Mouse (Mus musculus) liver, embryonic 13.5 days (tissue): ENCODE data around the gene Kctd15. TPM values are rescaled to one million over a fixed set of nuclear protein-coding genes. Genes with fewer than 3 reads are reported as not detected.

Experiments used
- ATAC-seq: fragments of 200-750 bp; cut with Nextera tagmentation; 2 replicates; pipeline ENCODE4 v1.8.0; 2017; ENCODE audit warnings: low read depth, mild to moderate bottlenecking, moderate number of reproducible peaks, moderate library complexity
- DNase-seq: peaks from one replicate; pipeline ENCODE4 v3.0.0; 2022
- H3K27ac ChIP-seq: fragments of 300-500 bp; sonication (generic); 2 replicates; pipeline ENCODE4 v1.5.1; 2015; ENCODE audit warnings: moderate library complexity, mild to moderate bottlenecking, inconsistent platforms
- H3K27me3 ChIP-seq: fragments of 300-500 bp; sonication (generic); 2 replicates; pipeline ENCODE4 v1.6.1; 2015; ENCODE audit warnings: mild to moderate bottlenecking, inconsistent platforms
- H3K36me3 ChIP-seq: fragments of 300-500 bp; sonication (generic); 2 replicates; pipeline ENCODE4 v1.6.1; 2015; ENCODE audit warnings: mild to moderate bottlenecking, inconsistent platforms
- H3K4me1 ChIP-seq: fragments of 300-500 bp; sonication (generic); replicated peaks from 2 replicates; pipeline ENCODE4 v1.6.1; 2015; ENCODE audit warnings: inconsistent platforms
- H3K4me2 ChIP-seq: fragments of 300-500 bp; sonication (generic); 2 replicates; pipeline ENCODE4 v1.6.1; 2015; ENCODE audit warnings: inconsistent platforms, mild to moderate bottlenecking, moderate library complexity
- H3K4me3 ChIP-seq: fragments of 300-500 bp; sonication (generic); replicated peaks from 2 replicates; pipeline ENCODE4 v1.5.1; 2015; ENCODE audit warnings: mild to moderate bottlenecking, inconsistent platforms
- H3K9ac ChIP-seq: fragments of 300-500 bp; sonication (generic); 2 replicates; pipeline ENCODE4 v1.6.1; 2015; ENCODE audit warnings: mild to moderate bottlenecking, inconsistent platforms
- H3K9me3 ChIP-seq: fragments of 300-500 bp; sonication (generic); replicated peaks from 2 replicates; pipeline ENCODE4 v1.6.1; 2016; ENCODE audit warnings: inconsistent platforms
- WGBS: fragments of 180-500 bp; shearing (Covaris S2); methylation state at CpG from one replicate; pipeline ENCODE4 v1.1.7; 2015; ENCODE audit not compliant: insufficient replicate concordance; 5-methylcytosine and 5-hydroxymethylcytosine counted together
- polyA plus RNA-seq: library from polyadenylated mRNA; unstranded; fragments of >200 nt; fragmentation: Nextera tagmentation; extraction: Ambion mirVana; gene quantifications from 2 replicates; pipeline ENCODE4 v1.2.1, GENCODE M21; 2015

Gene Kctd15
- polyA plus RNA-seq, 1 experiment from 2014 or later: 0.96 TPM

- H3K27ac ChIP-seq: no peak overlapping the region
- no peaks in the 10 kb centered on the region for H3K4me1 ChIP-seq
- peaks cover 23% of the 10 kb centered on the region for H3K9me3 ChIP-seq
- no peak overlapping the region for H3K9ac ChIP-seq
- no peaks in the 10 kb centered on the region for H3K36me3 ChIP-seq
- 76% methylated on average over 11 of the region's 11 CpGs for WGBS
- no peak for ATAC-seq
- DNase-seq: no peak
- H3K27me3 ChIP-seq: no peaks in the 10 kb centered on the region
- no peak overlapping the region for H3K4me3 ChIP-seq
- no peak overlapping the region for H3K4me2 ChIP-seq
These were observed 65.8 kb downstream of the Kctd15 start for GRCm38 (mm10) chr7:34590711-34591110.

Other genes starting within 250 kb of the Kctd15 start
- 0.52 and 0.53 TPM in 2 replicates for gene Chst8, start 156.0 kb upstream of the Kctd15 start, polyA plus RNA-seq